Mouse (Mus musculus): ENCODE data around the gene Nutm1. TPM values are rescaled to one million over a fixed set of nuclear protein-coding genes. Genes with fewer than 3 reads are reported as not detected.
A peak's percentile ranks its signal among the peaks of the same experiment; 100 is the strongest.

Nutm1 gene
- polyA plus RNA-seq, 1 experiment from 2014 or later = 0.05 TPM

DNA sequence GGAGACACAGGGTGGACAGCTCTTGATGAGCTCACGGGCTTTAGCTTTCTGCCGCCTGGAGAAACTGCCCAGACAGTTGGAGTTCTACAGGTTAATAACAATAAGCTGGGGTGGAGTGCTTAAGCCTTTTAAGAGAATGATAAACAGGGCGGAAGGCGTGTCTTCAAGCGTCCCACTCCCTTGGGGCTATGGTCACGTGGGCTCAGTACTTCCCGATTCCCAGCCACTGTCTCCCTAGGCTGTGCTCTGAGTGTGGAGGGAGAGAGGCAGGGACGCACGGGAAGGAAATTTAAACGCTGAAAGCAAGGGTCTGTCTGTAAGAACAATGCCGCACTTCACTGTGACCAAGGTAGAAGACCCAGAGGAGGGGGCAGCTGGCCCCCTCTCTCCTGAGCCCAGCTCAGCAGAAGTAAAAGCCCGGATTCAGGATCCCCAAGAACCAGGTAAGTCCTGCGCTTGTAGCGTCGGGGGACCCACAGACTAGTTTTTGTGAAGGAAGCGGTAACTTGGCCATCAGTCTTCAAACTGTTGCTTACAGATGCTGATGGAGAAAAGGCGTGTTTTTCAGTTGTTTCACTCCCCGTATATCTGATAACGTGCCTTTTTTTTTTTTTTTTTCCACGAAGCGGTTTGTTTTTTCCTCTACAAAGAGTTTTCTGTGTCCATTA lies 25.4 kb upstream of the Nutm1 start:
- ATAC-seq (replicated peaks; ENCODE audit: low FRiP score) = peak; percentile 96
- Histone ChIP-seq H3K4me2 (ENCODE audit: low read depth, low read length, severe bottlenecking) (peak overlapping the region; percentile 85), H3K4me1 (replicated peaks; ENCODE audit: control insufficient read depth, insufficient read depth, low read length) (no peaks in the 10 kb centered on the region), H3K27ac (ENCODE audit: low read depth, low read length) (no peak overlapping the region), H3K27me3 (ENCODE audit: control insufficient read depth, insufficient read depth, low read length) (no peaks in the 10 kb centered on the region), H3K9me3 (ENCODE audit: control insufficient read depth, low read length) (no peaks in the 10 kb centered on the region), H3K36me3 (ENCODE audit: control insufficient read depth, insufficient read depth, low read length) (no peaks in the 10 kb centered on the region), H3K4me3 (ENCODE audit: low read depth, low read length) (peak overlapping the region; percentile 44), H3K9ac (ENCODE audit: low read length) (peak overlapping the region; percentile 66)
- DNase-seq (ENCODE audit: low spot score) = peak; percentile 69
- 1% methylated on average over 21 of the region's 21 CpGs for WGBS

DNA sequence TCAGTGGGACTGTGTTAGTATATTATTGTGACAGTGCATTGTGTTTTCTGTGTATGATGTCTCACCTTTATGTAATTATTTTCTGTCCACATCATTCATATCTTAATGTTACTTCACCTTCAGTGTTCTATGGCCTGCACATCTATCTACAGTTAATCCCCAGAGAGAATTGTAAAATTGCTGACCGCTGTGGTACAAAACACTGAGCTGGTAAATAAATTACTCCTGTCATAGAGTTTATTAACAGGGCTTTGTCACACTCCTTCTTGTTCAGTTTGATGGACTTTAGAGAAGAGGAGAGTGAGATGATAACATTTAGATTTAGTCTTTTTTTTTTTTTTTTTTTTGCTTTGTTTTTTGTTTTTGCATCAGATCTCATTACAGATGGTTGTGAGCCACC lies 23.8 kb upstream of the Nutm1 start:
- Histone ChIP-seq H3K4me2 (ENCODE audit: low read depth, low read length, severe bottlenecking) (no peak overlapping the region), H3K27ac (ENCODE audit: low read depth, low read length) (no peak overlapping the region), H3K36me3 (ENCODE audit: control insufficient read depth, insufficient read depth, low read length) (no peaks in the 10 kb centered on the region), H3K4me1 (replicated peaks; ENCODE audit: control insufficient read depth, insufficient read depth, low read length) (no peaks in the 10 kb centered on the region), H3K4me3 (ENCODE audit: low read depth, low read length) (no peak overlapping the region), H3K27me3 (ENCODE audit: control insufficient read depth, insufficient read depth, low read length) (no peaks in the 10 kb centered on the region), H3K9ac (ENCODE audit: low read length) (no peak overlapping the region), H3K9me3 (ENCODE audit: control insufficient read depth, low read length) (no peaks in the 10 kb centered on the region)
- 100% methylated on average over 1 of the region's 1 CpGs for WGBS
- ATAC-seq (replicated peaks; ENCODE audit: low FRiP score) (no peak), DNase-seq (ENCODE audit: low spot score) (no peak)

DNA sequence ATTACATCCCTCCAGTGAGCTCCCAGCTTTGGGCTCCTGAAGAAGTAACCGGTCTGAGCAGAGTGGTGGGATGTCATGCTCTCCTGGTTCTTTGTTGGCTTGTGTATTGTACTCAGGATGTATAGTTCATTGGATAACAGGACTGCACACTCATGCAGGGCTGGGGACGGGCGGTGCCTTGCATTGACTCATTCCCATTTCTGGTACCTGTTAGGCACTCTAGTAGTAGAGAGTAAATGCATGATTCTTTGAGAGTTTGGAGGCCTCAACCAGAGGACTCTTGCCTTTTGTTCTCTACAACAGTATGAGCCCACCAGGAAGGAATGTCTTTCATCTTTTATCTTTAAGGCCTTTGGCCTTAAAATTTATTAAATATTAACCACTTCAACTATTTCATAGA lies 17.8 kb upstream of the Nutm1 start:
- WGBS = 91% methylated on average over 3 of the region's 3 CpGs
- no peak overlapping the region for H3K4me2 ChIP-seq (ENCODE audit: low read depth, low read length, severe bottlenecking)
- ATAC-seq (replicated peaks; ENCODE audit: low FRiP score) (no peak), DNase-seq (ENCODE audit: low spot score) (no peak)
- H3K27ac ChIP-seq (ENCODE audit: low read depth, low read length) = no peak overlapping the region
- no peaks in the 10 kb centered on the region for H3K27me3 ChIP-seq (ENCODE audit: control insufficient read depth, insufficient read depth, low read length)
- no peak overlapping the region for H3K9ac ChIP-seq (ENCODE audit: low read length)
- no peaks in the 10 kb centered on the region for H3K9me3 ChIP-seq (ENCODE audit: control insufficient read depth, low read length)
- no peaks in the 10 kb centered on the region for H3K36me3 ChIP-seq (ENCODE audit: control insufficient read depth, insufficient read depth, low read length)
- no peaks in the 10 kb centered on the region for H3K4me1 ChIP-seq (replicated peaks; ENCODE audit: control insufficient read depth, insufficient read depth, low read length)
- H3K4me3 ChIP-seq (ENCODE audit: low read depth, low read length) = no peak overlapping the region

- 89% methylated on average over 6 of the region's 6 CpGs for WGBS
These were observed 14.4 kb upstream of the Nutm1 start for GRCm38 (mm10) chr2:112273474-112273873.

DNA sequence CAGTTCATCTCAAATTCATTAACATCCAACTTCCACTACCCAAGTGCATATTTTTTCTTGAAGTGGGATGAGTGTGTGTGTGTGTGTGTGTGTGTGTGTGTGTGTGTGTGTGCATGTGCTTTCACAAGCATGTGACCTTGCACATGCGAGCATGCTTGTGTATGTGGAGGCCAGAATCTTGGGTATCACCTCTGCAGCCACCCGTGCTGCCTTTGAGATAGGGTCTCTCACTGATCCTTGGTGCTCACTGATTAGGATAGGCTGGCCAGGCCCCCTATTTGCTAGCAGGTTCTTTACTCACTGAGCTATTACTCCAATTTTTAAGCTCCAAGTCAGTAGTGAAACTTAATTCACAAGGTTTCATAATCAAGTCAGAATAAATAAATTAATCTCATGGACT lies 13.8 kb upstream of the Nutm1 start:
- no peaks in the 10 kb centered on the region for H3K27me3 ChIP-seq (ENCODE audit: control insufficient read depth, insufficient read depth, low read length)
- ATAC-seq (replicated peaks; ENCODE audit: low FRiP score) (no peak), DNase-seq (ENCODE audit: low spot score) (no peak)
- H3K4me3 ChIP-seq (ENCODE audit: low read depth, low read length) = no peak overlapping the region
- no peak overlapping the region for H3K4me2 ChIP-seq (ENCODE audit: low read depth, low read length, severe bottlenecking)
- no peaks in the 10 kb centered on the region for H3K36me3 ChIP-seq (ENCODE audit: control insufficient read depth, insufficient read depth, low read length)
- H3K9me3 ChIP-seq (ENCODE audit: control insufficient read depth, low read length) = no peaks in the 10 kb centered on the region
- WGBS = 87% methylated on average over 2 of the region's 2 CpGs
- no peak overlapping the region for H3K27ac ChIP-seq (ENCODE audit: low read depth, low read length)
- no peaks in the 10 kb centered on the region for H3K4me1 ChIP-seq (replicated peaks; ENCODE audit: control insufficient read depth, insufficient read depth, low read length)
- H3K9ac ChIP-seq (ENCODE audit: low read length) = no peak overlapping the region

More at GRCm38 (mm10) chr2:112273474-112273873, 14.4 kb upstream of the Nutm1 start:
- H3K36me3 ChIP-seq (ENCODE audit: control insufficient read depth, insufficient read depth, low read length) = no peaks in the 10 kb centered on the region
- no peaks in the 10 kb centered on the region for H3K27me3 ChIP-seq (ENCODE audit: control insufficient read depth, insufficient read depth, low read length)
- no peak overlapping the region for H3K9ac ChIP-seq (ENCODE audit: low read length)
- H3K27ac ChIP-seq (ENCODE audit: low read depth, low read length) = no peak overlapping the region
- H3K9me3 ChIP-seq (ENCODE audit: control insufficient read depth, low read length) = no peaks in the 10 kb centered on the region
- no peaks in the 10 kb centered on the region for H3K4me1 ChIP-seq (replicated peaks; ENCODE audit: control insufficient read depth, insufficient read depth, low read length)
- no peak overlapping the region for H3K4me3 ChIP-seq (ENCODE audit: low read depth, low read length)
- H3K4me2 ChIP-seq (ENCODE audit: low read depth, low read length, severe bottlenecking) = no peak overlapping the region
- ATAC-seq (replicated peaks; ENCODE audit: low FRiP score) = no peak
- DNase-seq (ENCODE audit: low spot score) = no peak

GRCm38 (mm10) chr2:112270011-112270410 lies 10.9 kb upstream of the Nutm1 start:
- no peak overlapping the region for H3K9ac ChIP-seq (ENCODE audit: low read length)
- H3K27ac ChIP-seq (ENCODE audit: low read depth, low read length) = no peak overlapping the region
- H3K36me3 ChIP-seq (ENCODE audit: control insufficient read depth, insufficient read depth, low read length) = no peaks in the 10 kb centered on the region
- no peak for ATAC-seq (replicated peaks; ENCODE audit: low FRiP score)
- H3K9me3 ChIP-seq (ENCODE audit: control insufficient read depth, low read length) = no peaks in the 10 kb centered on the region
- no peaks in the 10 kb centered on the region for H3K27me3 ChIP-seq (ENCODE audit: control insufficient read depth, insufficient read depth, low read length)
- 91% methylated on average over 2 of the region's 2 CpGs for WGBS
- H3K4me2 ChIP-seq (ENCODE audit: low read depth, low read length, severe bottlenecking) = no peak overlapping the region
- no peak for DNase-seq (ENCODE audit: low spot score)
- no peak overlapping the region for H3K4me3 ChIP-seq (ENCODE audit: low read depth, low read length)
- H3K4me1 ChIP-seq (replicated peaks; ENCODE audit: control insufficient read depth, insufficient read depth, low read length) = 0 out of 2 replicates have a peak, but pooled peaks cover 2% of the 10 kb centered on the region

GRCm38 (mm10) chr2:112267547-112268269 lies 8.6 kb upstream of the Nutm1 start:
- Histone ChIP-seq H3K27ac (ENCODE audit: low read depth, low read length) (no peak overlapping the region), H3K4me3 (ENCODE audit: low read depth, low read length) (no peak overlapping the region), H3K36me3 (ENCODE audit: control insufficient read depth, insufficient read depth, low read length) (no peaks in the 10 kb centered on the region), H3K4me2 (ENCODE audit: low read depth, low read length, severe bottlenecking) (peak overlapping the region; percentile 18; the same call in 1 of the 2 replicates), H3K4me1 (replicated peaks; ENCODE audit: control insufficient read depth, insufficient read depth, low read length) (0 out of 2 replicates have a peak, but pooled peaks cover 2% of the 10 kb centered on the region), H3K27me3 (ENCODE audit: control insufficient read depth, insufficient read depth, low read length) (no peaks in the 10 kb centered on the region), H3K9ac (ENCODE audit: low read length) (no peak overlapping the region), H3K9me3 (ENCODE audit: control insufficient read depth, low read length) (no peaks in the 10 kb centered on the region)
- no peak for DNase-seq (ENCODE audit: low spot score)
- ATAC-seq (replicated peaks; ENCODE audit: low FRiP score) = no peak
- 84% methylated on average over 8 of the region's 8 CpGs for WGBS

DNA sequence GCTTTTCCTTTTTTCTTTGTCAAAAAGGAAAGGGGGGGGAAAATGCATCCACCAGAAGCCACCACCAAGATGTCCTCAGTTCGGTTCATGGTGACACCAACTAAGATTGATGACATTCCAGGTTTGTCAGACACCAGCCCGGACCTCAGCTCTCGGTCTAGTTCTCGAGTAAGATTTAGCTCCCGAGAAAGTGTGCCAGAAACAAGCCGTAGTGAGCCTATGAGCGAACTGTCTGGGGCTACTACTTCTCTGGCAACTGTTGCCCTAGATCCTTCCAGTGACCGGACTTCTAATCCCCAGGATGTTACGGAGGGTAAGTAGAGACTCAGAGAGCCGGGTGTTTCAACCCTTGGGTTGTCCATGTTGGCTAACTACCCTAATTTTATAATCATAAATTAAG lies 7.7 kb upstream of the Nutm1 start:
- Histone ChIP-seq H3K4me1 (replicated peaks; ENCODE audit: control insufficient read depth, insufficient read depth, low read length) (0 out of 2 replicates have a peak, but pooled peaks cover 2% of the 10 kb centered on the region), H3K4me2 (ENCODE audit: low read depth, low read length, severe bottlenecking) (peak overlapping the region; percentile 88), H3K27ac (ENCODE audit: low read depth, low read length) (no peak overlapping the region), H3K9ac (ENCODE audit: low read length) (peak overlapping the region; percentile 17; the same call in 1 of the 2 replicates), H3K9me3 (ENCODE audit: control insufficient read depth, low read length) (no peaks in the 10 kb centered on the region), H3K4me3 (ENCODE audit: low read depth, low read length) (peak overlapping the region; percentile 73), H3K27me3 (ENCODE audit: control insufficient read depth, insufficient read depth, low read length) (no peaks in the 10 kb centered on the region), H3K36me3 (ENCODE audit: control insufficient read depth, insufficient read depth, low read length) (no peaks in the 10 kb centered on the region)
- no peak for DNase-seq (ENCODE audit: low spot score)
- ATAC-seq (replicated peaks; ENCODE audit: low FRiP score) = no peak
- 67% methylated on average over 10 of the region's 10 CpGs for WGBS
